Mouse (Mus musculus) small intestine, adult 2 months (tissue): ENCODE results near the gene Clrn1.

Experiments used
- CTCF ChIP-seq: fragments of 200-500 bp; IDR thresholded peaks from 2 replicates; pipeline ENCODE4 v1.5.1; 2012; ENCODE audit warnings: low read depth, mild to moderate bottlenecking, control low read depth, inconsistent platforms, low read length, moderate library complexity, mixed read lengths; ENCODE audit not compliant: insufficient replicate concordance, insufficient read length; ENCODE audit errors: extremely low read depth
- POLR2A ChIP-seq: fragments of 200-500 bp; IDR thresholded peaks from 2 replicates; pipeline ENCODE4 v1.6.1; 2012; ENCODE audit warnings: low read depth, mild to moderate bottlenecking, control low read depth, inconsistent platforms, low read length, moderate library complexity

DNA sequence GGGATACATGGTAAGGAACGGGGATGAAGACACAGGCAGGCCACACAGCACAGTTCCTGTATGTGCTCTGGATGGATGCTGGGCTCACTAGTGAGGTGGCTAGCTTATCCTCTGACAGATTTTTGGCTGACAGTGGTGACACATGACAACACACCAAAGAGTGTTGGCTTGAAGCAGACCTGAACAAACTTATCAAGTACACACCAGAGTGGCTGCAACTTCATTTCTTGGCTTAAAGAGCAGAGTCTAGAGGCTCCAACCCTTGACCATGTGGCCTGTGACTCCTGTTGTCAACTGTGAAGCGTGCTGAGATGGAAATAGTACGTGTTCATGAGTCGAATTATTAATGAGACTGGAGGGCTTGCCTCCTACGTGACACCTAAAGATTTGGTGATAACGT, 80.4 kb downstream of the Clrn1 start:
- TF ChIP-seq CTCF (no peak), POLR2A (no peak)
